Mouse (Mus musculus) CD4-positive, CD25-positive, alpha-beta regulatory T cell (primary cell): ENCODE data around the gene Scfd2. TPM values are rescaled to one million over a fixed set of nuclear protein-coding genes. Genes with fewer than 3 reads are reported as not detected.

Experiments used
- polyA plus RNA-seq: library from polyadenylated mRNA; unstranded; fragments of 100-300 nt; shearing (Covaris generic); gene quantifications from one replicate; pipeline ENCODE4 v1.2.1, GENCODE M21; 2017

Gene Scfd2
- 22.9 TPM for polyA plus RNA-seq

GRCm38 (mm10) chr5:74531630-74532280 is at the start of gene Scfd2:
Scfd2 (minus strand) TSS chr5:74531759.

GRCm38 (mm10) chr5:74535240-74536021 is 3.9 kb upstream of the Scfd2 start, which contains the start of gene Fip1l1:
Fip1l1 (plus strand) TSS chr5:74535449.

GRCm38 (mm10) chr5:74194841-74195613 is 336.5 kb downstream of the Scfd2 start, which contains the start of gene Rasl11b:
Rasl11b (plus strand) TSS chr5:74195286.

Other genes with a start within 250 kb of the Scfd2 start
- 135 TPM for gene Fip1l1, start 3.7 kb upstream of the Scfd2 start, polyA plus RNA-seq
- gene Lnx1, start 171.2 kb upstream of the Scfd2 start, polyA plus RNA-seq: 0.28 TPM